Mouse (Mus musculus): ENCODE data around the gene Snhg11. TPM values are rescaled to one million over a fixed set of nuclear protein-coding genes. Genes with fewer than 3 reads are reported as not detected.
A peak's percentile ranks its signal among the peaks of the same experiment; 100 is the strongest.

Gene Snhg11
- total RNA-seq (2021): under 1 TPM in 1 of 2 experiments, not detected in 1; 0.24 TPM

DNA sequence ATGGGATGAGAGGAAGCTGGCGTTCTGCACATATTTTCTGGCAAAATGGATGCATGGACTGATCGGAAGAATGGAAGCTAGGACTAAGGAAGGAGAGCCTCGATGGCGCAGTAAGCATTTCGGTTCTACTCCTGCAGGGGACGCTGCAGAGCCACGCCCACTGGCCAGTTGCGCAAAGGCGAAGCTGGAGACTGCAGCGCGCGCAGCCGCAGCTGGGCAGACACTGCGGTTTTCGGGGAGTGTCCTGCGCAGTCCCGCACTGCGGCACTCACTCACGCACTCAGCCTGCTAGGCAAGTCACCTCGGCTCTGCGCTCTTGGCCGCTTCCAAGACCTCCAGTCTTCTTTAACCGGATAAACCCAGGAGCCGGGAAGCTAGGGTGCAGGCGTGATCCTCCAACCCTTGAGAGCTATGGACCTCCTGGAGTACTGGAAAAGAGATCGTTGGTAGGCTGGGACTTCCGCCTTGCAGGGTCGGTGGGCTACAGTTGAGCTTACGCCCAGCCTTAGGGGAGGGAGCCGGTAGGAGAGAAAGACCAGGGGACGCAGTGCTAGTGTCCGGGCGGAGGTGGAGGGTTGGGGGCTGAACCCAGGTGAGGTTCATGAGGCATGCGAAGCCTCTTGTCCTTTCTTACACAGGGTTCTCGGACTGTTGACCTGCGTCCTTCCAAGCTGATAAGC lies at the start of gene Snhg11:
Gene Snhg11, plus strand, starts transcription at position 196 of the 680 bp plus-strand sequence.
- intact Hi-C loops (cut with DNase I): no loop called here
- DNase-seq: peak in 1 of 2 experiments; percentile 27

GRCm38 (mm10) chr2:158334356-158334755 lies 41.1 kb upstream of the Snhg11 start:
- intact Hi-C loops (cut with DNase I): no loop called here
- no peak for DNase-seq

DNA sequence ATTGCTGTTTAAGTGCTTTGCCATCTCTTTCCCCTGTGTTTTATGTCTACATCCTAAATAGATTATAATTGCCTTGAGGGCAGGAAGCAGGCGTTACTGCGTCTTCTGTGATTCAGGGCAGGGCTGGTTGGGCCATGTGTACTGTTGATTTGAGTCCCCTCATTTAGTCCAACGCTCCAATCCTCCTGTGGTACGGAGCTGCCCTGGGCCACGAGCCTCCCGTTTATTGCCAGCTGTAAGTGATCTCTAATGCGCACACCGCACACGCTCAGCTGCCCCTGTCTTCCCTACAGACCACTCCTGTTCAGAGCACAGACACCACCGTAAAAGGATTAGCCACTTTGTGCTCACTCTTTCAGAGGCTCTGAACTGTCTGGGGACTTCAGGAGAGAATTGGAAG lies 37.7 kb upstream of the Snhg11 start:
- intact Hi-C loops (cut with DNase I): no loop called here
- DNase-seq: no peak

GRCm38 (mm10) chr2:158339948-158340564 lies 35.4 kb upstream of the Snhg11 start:
- DNase-seq: peak; percentile 41 to 80
- intact Hi-C loops (cut with DNase I): loop anchor here (1.0 to 10.0 kb wide), 5 partner anchors 58 to 735 kb away; no protein-coding TSS in a partner anchor

GRCm38 (mm10) chr2:158341324-158341723 lies 34.1 kb upstream of the Snhg11 start:
- DNase-seq: no peak
- intact Hi-C loops (cut with DNase I): loop anchor here (2.0 to 10.0 kb wide), 4 partner anchors 59 to 737 kb away; no protein-coding TSS in a partner anchor

GRCm38 (mm10) chr2:158343495-158343894 lies 31.9 kb upstream of the Snhg11 start:
- intact Hi-C loops (cut with DNase I): loop anchor here (5.0 to 10.0 kb wide), 3 partner anchors 61 to 739 kb away; no protein-coding TSS in a partner anchor
- no peak for DNase-seq

DNA sequence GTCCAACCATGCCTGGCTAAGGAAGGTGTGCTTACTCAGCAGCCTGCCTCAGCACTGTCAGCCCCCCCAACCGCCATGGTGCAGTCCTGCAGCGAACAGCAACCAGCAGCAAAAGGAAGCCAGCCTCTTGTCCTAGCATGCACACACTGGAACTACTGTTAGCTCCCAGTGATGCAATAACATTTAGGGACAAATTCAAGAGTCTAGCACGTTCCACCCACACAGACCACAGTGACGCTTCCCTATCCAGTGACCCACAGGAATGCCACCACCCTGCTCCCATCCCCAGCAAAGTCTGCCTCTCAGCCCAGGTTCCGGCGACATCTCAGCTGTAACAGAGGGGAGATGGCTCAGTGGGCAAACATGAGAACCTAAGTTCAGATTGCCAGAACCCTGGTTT lies 29.0 kb upstream of the Snhg11 start:
- no peak for DNase-seq
- intact Hi-C loops (cut with DNase I): loop anchor here (10.0 kb wide), 2 partner anchors 312 to 742 kb away; no protein-coding TSS in a partner anchor

DNA sequence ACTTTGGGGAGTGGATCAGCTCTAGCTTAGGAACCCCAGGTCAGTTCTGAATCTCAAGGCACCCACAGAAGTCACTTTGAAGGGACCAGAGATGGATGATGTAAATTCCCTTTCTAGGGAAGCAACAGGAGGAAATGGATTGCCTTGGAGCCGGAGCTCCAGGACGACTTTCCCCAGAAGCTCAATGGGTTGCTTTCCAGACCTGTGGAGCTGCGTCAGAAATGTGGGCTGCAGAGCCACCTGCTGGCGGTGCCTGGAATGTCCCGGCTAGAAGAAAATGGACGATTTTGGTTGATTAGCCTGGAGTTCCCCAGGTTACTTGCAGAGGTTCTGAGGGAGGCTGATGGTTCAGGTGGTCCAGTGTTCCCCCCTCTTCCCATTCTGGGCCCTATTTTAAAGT lies 27.6 kb upstream of the Snhg11 start:
- peak; percentile 67 to 81 for DNase-seq
- intact Hi-C loops (cut with DNase I): loop anchor here (2.0 to 10.0 kb wide), 3 partner anchors 139 to 743 kb away; no protein-coding TSS in a partner anchor

- no peak for DNase-seq
- intact Hi-C loops (cut with DNase I): no loop called here
Observed at GRCm38 (mm10) chr2:158352801-158353520, 22.5 kb upstream of the Snhg11 start.

DNA sequence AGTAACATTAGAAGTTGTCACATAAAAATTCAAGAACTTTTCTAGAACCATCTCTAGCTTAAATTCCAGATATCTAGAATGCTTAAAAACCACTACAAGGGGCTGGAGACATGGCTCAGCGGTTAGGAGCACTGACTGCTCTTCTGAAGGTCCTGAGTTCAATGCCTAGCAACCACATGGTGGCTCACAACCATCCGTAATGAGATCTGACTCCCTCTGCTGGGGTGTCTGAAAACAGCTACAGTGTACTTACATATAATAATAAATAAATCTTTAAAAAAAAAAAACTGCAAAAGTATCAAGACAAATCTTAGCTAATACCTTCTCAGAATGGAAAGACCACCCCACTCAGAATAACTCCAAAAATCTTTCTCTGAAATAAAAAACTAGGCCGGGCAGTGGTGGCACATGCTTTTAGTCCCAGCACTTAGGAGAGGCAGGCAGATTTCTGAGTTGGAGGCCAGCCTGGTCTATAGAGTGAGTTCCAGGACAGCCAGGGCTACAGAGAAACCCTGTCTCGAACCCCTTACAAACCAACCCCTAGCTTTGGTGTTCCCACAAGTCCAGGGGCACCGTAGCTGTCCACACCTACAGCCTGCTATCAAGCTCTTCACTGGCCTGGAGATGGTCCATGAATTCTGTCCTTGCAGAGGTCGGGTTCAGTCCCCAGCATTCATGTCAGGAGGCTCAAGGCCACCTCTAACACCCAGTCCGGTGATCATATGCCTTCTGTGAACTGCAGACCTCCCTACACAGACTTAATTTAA lies 20.9 kb upstream of the Snhg11 start:
- peak in 1 of 2 experiments; percentile 10 for DNase-seq

GRCm38 (mm10) chr2:158355238-158355637 lies 20.2 kb upstream of the Snhg11 start:
- intact Hi-C loops (cut with DNase I): no loop called here
- no peak for DNase-seq

More for the DNA sequence above, 20.9 kb upstream of the Snhg11 start:
- intact Hi-C loops (cut with DNase I): no loop called here

GRCm38 (mm10) chr2:158356121-158356520 lies 19.3 kb upstream of the Snhg11 start:
- no peak for DNase-seq
- intact Hi-C loops (cut with DNase I): no loop called here

GRCm38 (mm10) chr2:158359757-158360620 lies 15.4 kb upstream of the Snhg11 start:
- intact Hi-C loops (cut with DNase I): no loop called here
- no peak for DNase-seq

- peak; percentile 86 to 91 for DNase-seq
- intact Hi-C loops (cut with DNase I): no loop called here
Observed at GRCm38 (mm10) chr2:158360873-158361677, 14.4 kb upstream of the Snhg11 start.

- DNase-seq: no peak
- intact Hi-C loops (cut with DNase I): no loop called here
Observed at GRCm38 (mm10) chr2:158361678-158362320, 13.6 kb upstream of the Snhg11 start.

DNA sequence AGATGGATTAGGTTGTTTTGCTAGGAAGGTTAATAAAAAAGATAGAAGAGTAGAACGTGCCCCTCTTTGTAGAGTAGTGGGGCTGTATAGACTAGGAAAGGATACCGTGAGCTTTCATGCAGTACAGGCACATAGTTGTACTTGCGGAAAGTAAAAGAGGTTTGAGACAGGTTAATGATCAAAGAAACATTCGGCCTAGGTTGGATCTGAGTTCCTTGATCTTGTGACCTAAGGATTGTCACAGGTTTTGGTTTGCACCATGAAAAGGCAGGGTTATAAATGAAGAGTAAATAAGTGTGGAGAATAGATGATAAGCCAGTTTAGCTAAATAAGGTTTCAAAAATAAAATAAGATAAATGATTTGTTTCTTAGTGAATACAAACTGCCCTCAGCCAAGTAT lies 11.3 kb upstream of the Snhg11 start:
- intact Hi-C loops (cut with DNase I): no loop called here
- DNase-seq: no peak

DNA sequence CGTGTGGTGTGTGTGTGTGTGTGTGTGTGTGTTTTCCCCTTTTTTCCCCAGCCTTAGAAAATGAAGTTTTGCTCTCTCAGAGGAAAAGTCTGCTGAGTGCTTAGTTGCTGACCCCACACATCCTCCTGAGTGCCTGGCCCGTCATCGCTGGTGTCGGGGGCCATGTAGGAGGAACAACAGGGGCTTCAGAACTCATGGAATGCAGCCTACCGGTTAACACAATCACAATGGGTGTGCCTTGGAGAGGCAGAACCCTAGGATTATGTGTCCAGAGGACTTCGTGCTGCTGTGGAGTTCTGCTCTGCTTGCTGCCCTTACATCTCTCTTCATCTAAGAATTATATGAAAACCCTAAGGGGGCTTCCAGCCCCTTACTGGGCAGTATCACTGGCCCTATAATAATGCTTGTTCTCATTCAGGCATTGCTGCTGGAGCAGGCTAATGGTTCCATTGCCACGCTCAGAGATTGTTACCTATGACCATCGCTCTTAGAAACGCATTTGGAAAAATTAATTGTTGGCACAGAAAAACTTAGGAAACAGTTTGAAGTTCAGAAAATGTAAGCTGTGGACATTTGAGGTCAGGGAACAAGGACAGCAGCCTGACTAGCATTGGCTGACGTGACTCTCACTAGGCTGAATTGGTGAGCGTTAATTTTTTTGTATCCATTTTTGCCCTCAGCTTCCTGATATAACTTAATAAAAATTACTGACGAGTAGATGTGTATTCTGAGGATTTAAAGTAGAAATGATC lies 10.2 kb upstream of the Snhg11 start:
- intact Hi-C loops (cut with DNase I): no loop called here
- no peak for DNase-seq

- no peak for DNase-seq
- intact Hi-C loops (cut with DNase I): no loop called here
Observed at GRCm38 (mm10) chr2:158367654-158368053, 7.8 kb upstream of the Snhg11 start.
